Mouse (Mus musculus) induced T-regulatory cell, adult 2 months (primary cell): ENCODE results near the gene B4galnt3.

Source experiments
- DNase-seq: peaks from one replicate; pipeline ENCODE4 v3.0.0-alpha.2; 2012; ENCODE audit warnings: low read depth

Gene B4galnt3

GRCm38 (mm10) chr6:120185756-120186155 is 108.6 kb downstream of the B4galnt3 start:
- no peak for DNase-seq

DNA sequence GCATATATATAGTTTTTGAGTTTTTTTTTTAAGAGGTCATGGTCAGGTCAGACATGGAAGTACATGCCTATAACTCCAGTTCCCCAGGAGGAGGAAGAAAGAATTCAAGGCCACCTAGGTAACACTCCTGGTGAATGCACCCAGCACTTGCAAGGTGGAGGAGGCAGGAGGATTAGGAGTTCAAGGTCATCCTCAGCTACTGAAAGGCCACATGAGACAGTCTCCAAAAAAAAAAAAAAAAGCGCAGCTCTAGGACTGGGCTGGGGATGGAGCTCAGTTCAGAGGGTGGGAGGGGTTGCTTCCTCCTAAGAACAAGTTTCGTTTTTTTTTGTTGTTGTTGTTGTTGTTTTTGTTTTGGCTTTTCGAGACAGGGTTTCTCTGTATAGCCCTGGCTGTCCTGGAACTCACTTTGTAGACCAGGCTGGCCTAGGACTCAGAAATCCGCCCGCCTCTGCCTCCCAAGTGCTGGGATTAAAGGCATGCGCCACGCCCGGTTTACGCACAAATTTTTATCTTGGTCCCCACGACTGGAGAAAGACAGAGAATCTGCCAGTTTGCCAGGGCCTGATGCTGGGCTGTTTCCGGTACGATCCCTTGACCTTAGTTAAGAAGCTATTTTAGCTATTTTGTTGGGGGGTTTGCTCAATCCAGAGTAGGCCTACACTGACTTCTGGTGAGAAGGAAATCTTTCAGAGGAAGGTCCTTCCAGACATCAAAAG is 109.2 kb downstream of the B4galnt3 start:
- no peak for DNase-seq

DNA sequence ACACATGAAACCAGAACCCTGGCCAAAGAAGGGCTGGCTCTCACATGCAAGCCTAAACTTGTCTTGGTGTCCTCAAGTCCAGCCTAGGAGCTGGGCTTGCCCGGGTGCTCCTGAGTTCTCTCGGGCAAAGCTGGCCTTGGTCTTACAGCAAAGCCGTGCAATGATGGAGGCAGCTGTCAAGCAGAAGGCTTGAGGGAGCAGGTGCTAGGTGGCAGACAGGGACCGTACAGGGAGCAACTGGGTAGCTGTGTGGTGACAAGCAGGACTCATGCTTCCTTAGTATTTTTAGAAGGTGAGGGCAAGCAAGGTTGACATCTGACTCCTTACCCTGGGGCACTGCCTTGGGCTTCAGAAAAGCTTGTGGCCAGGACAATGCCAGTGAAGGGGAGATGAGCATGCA is 110.6 kb downstream of the B4galnt3 start:
- no peak for DNase-seq

- DNase-seq: no peak
These were observed 112.2 kb downstream of the B4galnt3 start for GRCm38 (mm10) chr6:120182160-120182559.

- no peak for DNase-seq
These were observed 113.9 kb downstream of the B4galnt3 start for GRCm38 (mm10) chr6:120180492-120180891.

DNA sequence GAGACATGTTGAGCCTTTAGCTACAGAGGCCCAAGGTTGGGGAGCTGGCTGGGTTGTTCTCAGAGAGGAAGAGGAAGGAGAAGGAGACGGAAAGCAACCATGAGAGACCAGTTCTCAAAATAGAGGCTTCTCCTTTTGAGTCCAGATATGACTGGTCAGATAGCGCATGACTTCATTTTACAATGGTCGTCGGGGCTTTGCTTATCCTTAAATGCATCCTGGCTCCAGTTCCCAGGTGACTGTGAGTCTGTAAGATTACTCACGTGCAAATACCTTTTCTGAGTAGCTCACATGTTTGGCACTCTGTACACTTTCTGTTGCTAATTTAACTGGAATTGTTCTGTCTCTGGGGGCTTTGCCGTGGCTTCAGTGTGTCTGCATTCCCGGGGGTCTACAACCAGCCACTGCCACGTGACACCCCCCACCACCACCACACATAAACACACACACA is 114.6 kb downstream of the B4galnt3 start:
- DNase-seq: no peak

- DNase-seq: no peak
These were observed 115.2 kb downstream of the B4galnt3 start for GRCm38 (mm10) chr6:120179044-120179755.

DNA sequence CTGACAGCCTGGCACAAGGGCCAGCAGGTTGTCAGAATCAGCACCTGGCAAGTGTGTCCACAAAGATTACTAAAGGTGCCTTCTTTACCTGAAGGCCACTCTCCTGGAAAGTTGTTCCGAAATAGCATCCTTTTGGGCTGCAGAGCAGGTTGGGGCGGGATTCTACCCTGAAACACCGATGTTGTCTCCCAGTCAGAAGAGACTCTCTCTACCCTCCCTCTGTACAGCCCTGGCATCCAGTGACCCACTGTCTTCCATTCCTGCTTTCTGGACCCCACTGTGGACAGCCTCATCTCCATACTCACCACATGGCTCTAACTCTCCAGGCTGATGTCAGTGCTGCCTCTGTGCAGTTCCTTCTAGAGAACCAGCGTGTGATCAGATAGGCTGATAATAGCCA is 118.7 kb downstream of the B4galnt3 start:
- DNase-seq: no peak

GRCm38 (mm10) chr6:120174602-120175115 is 119.7 kb downstream of the B4galnt3 start:
- DNase-seq: no peak

- DNase-seq: no peak
These were observed 120.2 kb downstream of the B4galnt3 start for GRCm38 (mm10) chr6:120174028-120174601.

DNA sequence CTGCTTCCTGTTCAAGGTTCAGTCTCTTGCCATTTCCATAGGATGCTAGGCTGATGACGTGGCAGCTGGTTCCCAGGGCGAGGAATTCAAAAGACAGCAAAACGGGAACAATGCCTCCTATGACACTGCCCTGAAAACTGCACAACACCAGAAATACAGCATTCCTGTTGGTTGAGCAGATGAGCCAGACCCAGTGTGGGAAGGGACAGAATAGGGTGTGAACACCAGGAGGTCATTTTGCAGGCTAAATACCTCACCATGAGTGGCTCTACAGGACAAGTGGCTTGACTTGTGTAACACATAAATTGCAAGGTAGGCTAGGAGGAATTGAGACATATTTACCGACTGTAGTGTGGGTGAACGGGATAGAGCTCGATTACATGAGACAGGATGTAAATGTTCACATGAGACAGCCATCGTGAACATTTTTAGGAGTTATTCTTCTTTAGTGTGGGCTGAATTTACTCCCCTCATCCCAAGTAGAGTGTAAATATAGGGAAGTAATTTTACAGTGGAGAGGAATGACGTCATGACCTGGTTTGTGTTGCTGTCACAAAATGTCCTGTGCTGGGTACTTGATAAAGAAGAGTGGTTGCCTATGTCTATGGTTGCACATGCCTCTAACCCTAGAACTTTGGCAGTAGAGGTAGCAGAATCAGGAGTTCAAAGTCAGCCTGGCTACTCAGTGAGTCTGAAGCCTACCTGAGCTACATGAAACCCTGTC is 121.9 kb downstream of the B4galnt3 start:
- no peak for DNase-seq

- no peak for DNase-seq
These were observed 126.8 kb downstream of the B4galnt3 start for GRCm38 (mm10) chr6:120167574-120167973.

DNA sequence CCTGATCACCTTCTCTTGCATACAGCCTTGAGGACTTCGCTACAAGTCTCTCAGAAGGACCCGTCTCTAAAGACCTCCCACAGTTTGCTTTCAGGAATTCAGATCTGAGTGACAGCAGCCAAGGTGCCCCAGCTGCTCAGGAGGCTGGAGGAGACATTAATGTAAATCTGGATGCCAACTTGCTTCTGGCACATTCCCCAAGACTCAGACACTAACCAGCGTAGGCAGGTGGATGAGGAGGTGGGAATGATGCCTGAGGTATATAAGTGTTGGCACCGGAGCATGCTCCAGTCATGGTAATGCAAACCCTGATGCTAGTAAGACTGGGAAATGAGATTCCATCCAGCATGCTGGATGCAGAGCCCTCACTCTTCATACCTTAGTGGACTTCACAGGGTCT is 129.6 kb downstream of the B4galnt3 start:
- DNase-seq: no peak

- no peak for DNase-seq
These were observed 131.4 kb downstream of the B4galnt3 start for GRCm38 (mm10) chr6:120162928-120163327.

DNA sequence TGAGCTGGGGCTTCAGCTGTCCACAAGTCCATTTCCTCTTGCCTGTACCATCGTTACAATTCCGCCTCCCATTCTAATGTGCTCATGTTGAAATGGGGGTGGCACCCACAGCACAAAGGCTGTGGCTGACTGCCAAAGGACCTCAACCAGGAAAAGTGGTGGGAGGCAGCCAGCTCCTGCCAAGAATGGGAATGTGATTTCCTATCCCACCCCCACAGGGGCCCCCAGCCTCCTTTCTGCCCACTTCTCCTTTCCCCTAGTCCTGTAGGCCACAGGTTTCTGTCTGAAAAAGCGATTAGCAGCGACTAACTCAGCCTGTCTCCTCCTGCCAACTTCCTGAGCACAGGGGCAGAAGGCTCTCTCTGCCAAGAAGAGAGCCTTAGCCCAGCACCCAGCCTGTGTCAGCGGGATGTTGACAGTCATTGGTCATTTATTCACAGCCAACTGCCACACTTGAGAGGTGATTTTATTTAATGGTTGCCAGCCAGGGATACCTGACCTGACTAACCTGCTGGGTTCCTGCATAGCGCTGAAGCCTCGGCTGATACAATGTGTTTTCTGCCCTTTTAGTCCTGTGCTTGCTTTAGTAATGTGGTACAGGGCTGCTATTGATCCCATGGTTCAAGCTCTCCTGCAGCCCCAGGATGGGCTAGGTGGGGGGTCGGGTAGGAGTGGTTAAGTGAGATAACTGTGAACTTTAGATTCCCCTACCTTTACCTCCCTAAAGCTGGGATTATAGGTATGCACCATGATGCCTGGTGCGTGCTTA is 135.0 kb downstream of the B4galnt3 start:
- DNase-seq: no peak

DNA sequence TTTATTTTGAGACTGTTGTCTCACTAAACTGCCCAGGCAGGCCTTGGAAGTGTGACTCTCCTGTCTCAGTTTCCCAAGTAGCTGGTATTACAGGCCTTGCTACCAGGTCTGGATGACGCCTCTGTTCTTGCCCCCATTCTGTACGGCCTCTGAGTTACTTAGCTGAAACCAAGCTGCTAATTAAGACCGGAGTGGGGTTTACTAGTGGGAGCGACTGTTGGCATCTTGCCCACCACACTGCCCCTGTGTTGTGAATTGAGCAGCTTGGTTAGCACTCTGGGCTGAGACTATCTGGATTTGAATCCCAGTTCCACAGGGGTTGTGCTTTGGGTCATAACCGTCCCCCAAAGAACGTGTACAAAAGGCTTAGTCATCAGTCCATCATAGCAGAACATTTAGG is 136.9 kb downstream of the B4galnt3 start:
- no peak for DNase-seq

GRCm38 (mm10) chr6:120155510-120155909 is 138.8 kb downstream of the B4galnt3 start:
- DNase-seq: no peak

DNA sequence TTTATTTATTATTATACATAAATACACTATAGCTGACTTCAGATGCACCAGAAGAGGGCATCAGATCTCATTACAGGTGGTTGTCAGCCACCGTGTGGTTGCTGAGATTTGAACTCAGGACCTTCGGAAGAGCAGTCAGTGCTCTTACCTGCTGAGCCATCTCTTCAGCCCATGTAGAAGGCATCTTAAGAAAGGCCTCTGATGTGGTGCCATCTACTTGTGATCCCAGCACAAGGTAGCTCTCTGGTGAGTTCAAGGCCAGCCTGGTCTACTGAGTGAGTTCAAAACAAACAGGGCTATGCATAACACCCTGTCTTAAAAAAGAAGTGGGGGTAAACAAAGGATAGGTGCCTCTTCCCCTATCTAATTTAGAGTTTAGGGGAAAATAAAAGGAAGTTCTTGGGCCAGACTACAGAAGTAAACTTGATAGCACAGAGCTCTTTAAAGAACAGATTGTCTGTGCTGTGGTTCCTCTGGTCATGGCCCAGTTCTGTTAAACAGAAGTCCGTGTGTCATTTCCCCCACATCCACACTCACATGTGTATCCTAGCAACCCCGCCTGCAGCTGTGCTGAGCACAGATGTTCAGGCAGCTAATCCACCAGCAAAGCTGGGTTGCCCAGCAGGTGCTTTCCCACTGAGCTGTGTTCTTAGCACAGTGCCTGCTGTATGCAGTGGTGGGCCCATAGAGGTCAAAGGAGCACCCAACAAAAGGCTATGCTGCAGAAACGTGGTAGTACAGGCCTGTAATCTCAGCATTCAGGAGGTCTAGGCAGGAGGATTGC is 139.6 kb downstream of the B4galnt3 start:
- DNase-seq: peak; percentile 75
